Mouse (Mus musculus): Measurements from ENCODE around the gene Galnt7. TPM values are rescaled to one million over a fixed set of nuclear protein-coding genes. Genes with fewer than 3 reads are reported as not detected.
A peak's percentile ranks its signal among the peaks of the same experiment; 100 is the strongest.

The Galnt7 gene
- polyA plus RNA-seq, 1 experiment from 2014 or later, result 14.4 TPM

GRCm38 (mm10) chr8:57574398-57574797, 78.4 kb downstream of the Galnt7 start:
- 12% methylated on average over 7 of the region's 7 CpGs for WGBS
- no peak for ATAC-seq (ENCODE audit: insufficient read depth)

GRCm38 (mm10) chr8:57573844-57574243, 79.0 kb downstream of the Galnt7 start:
- 84% methylated on average over 6 of the region's 6 CpGs for WGBS
- Histone ChIP-seq H3K9ac (no peak overlapping the region), H3K27me3 (ENCODE audit: insufficient read depth, low read length) (no peaks in the 10 kb centered on the region), H3K4me2 (no peak overlapping the region), H3K36me3 (ENCODE audit: insufficient read depth) (no peaks in the 10 kb centered on the region), H3K9me3 (ENCODE audit: low read depth, low read length) (no peaks in the 10 kb centered on the region), H3K4me3 (ENCODE audit: low read depth, low read length) (no peak overlapping the region), H3K4me1 (ENCODE audit: insufficient read depth) (no peaks in the 10 kb centered on the region; the same call in 1 of the 2 replicates), H3K27ac (ENCODE audit: low read depth) (no peak overlapping the region)
- ATAC-seq (ENCODE audit: insufficient read depth), result no peak
- TF ChIP-seq CTCF (IDR thresholded peaks at IDR 0.05; ENCODE audit: low read depth), result no peak
- DNase-seq, result no peak

More at GRCm38 (mm10) chr8:57574398-57574797, 78.4 kb downstream of the Galnt7 start:
- DNase-seq, result peak; percentile 83
- Histone ChIP-seq H3K9ac (no peak overlapping the region), H3K27me3 (ENCODE audit: insufficient read depth, low read length) (no peaks in the 10 kb centered on the region), H3K4me1 (ENCODE audit: insufficient read depth) (no peaks in the 10 kb centered on the region; the same call in 1 of the 2 replicates), H3K27ac (ENCODE audit: low read depth) (no peak overlapping the region), H3K9me3 (ENCODE audit: low read depth, low read length) (no peaks in the 10 kb centered on the region), H3K36me3 (ENCODE audit: insufficient read depth) (no peaks in the 10 kb centered on the region), H3K4me3 (ENCODE audit: low read depth, low read length) (no peak overlapping the region), H3K4me2 (no peak overlapping the region)
- peak; percentile 81 for TF ChIP-seq CTCF (IDR thresholded peaks at IDR 0.05; ENCODE audit: low read depth)

GRCm38 (mm10) chr8:57569886-57570285, 82.9 kb downstream of the Galnt7 start:
- DNase-seq (peak; percentile 16), ATAC-seq (ENCODE audit: insufficient read depth) (peak; percentile 52)
- Histone ChIP-seq H3K36me3 (ENCODE audit: insufficient read depth) (no peaks in the 10 kb centered on the region), H3K4me3 (ENCODE audit: low read depth, low read length) (no peak overlapping the region), H3K9me3 (ENCODE audit: low read depth, low read length) (no peaks in the 10 kb centered on the region), H3K4me1 (ENCODE audit: insufficient read depth) (no peaks in the 10 kb centered on the region; the same call in 1 of the 2 replicates), H3K4me2 (no peak overlapping the region), H3K9ac (no peak overlapping the region), H3K27me3 (ENCODE audit: insufficient read depth, low read length) (no peaks in the 10 kb centered on the region), H3K27ac (ENCODE audit: low read depth) (no peak overlapping the region)
- WGBS, result 54% methylated on average over 6 of the region's 6 CpGs
- TF ChIP-seq CTCF (IDR thresholded peaks at IDR 0.05; ENCODE audit: low read depth), result no peak

GRCm38 (mm10) chr8:57569400-57569795, 83.4 kb downstream of the Galnt7 start:
- peak; percentile 73 for ATAC-seq (ENCODE audit: insufficient read depth)
- no peaks in the 10 kb centered on the region for H3K36me3 ChIP-seq (ENCODE audit: insufficient read depth)
- no peak overlapping the region for H3K4me3 ChIP-seq (ENCODE audit: low read depth, low read length)
- no peak overlapping the region for H3K9ac ChIP-seq
- no peaks in the 10 kb centered on the region for H3K9me3 ChIP-seq (ENCODE audit: low read depth, low read length)
- H3K27ac ChIP-seq (ENCODE audit: low read depth), result no peak overlapping the region
- peak; percentile 42 for DNase-seq
- no peaks in the 10 kb centered on the region for H3K27me3 ChIP-seq (ENCODE audit: insufficient read depth, low read length)
- H3K4me2 ChIP-seq, result 0 out of 2 replicates have a peak overlapping the region, but pooled peaks have one; percentile 10
- 42% methylated on average over 11 of the region's 11 CpGs for WGBS
- TF ChIP-seq CTCF (IDR thresholded peaks at IDR 0.05; ENCODE audit: low read depth), result peak; percentile 47
- H3K4me1 ChIP-seq (ENCODE audit: insufficient read depth), result no peaks in the 10 kb centered on the region; the same call in 1 of the 2 replicates

GRCm38 (mm10) chr8:57568633-57569399, 84.0 kb downstream of the Galnt7 start:
- H3K9me3 ChIP-seq (ENCODE audit: low read depth, low read length), result no peaks in the 10 kb centered on the region
- no peaks in the 10 kb centered on the region for H3K27me3 ChIP-seq (ENCODE audit: insufficient read depth, low read length)
- ATAC-seq (ENCODE audit: insufficient read depth) (peak; percentile 41; the same call in 1 of the 2 replicates), DNase-seq (no peak)
- no peak overlapping the region for H3K9ac ChIP-seq
- WGBS, result 73% methylated on average over 18 of the region's 18 CpGs
- H3K36me3 ChIP-seq (ENCODE audit: insufficient read depth), result no peaks in the 10 kb centered on the region
- no peak overlapping the region for H3K4me3 ChIP-seq (ENCODE audit: low read depth, low read length)
- no peak for TF ChIP-seq CTCF (IDR thresholded peaks at IDR 0.05; ENCODE audit: low read depth)
- no peak overlapping the region for H3K4me2 ChIP-seq
- H3K4me1 ChIP-seq (ENCODE audit: insufficient read depth), result no peaks in the 10 kb centered on the region; the same call in 1 of the 2 replicates
- H3K27ac ChIP-seq (ENCODE audit: low read depth), result no peak overlapping the region

GRCm38 (mm10) chr8:57567998-57568397, 84.8 kb downstream of the Galnt7 start:
- DNase-seq (no peak), ATAC-seq (ENCODE audit: insufficient read depth) (no peak)
- no peak overlapping the region for H3K9ac ChIP-seq
- no peaks in the 10 kb centered on the region for H3K9me3 ChIP-seq (ENCODE audit: low read depth, low read length)
- H3K4me3 ChIP-seq (ENCODE audit: low read depth, low read length), result no peak overlapping the region
- no peaks in the 10 kb centered on the region for H3K36me3 ChIP-seq (ENCODE audit: insufficient read depth)
- H3K4me2 ChIP-seq, result no peak overlapping the region
- no peaks in the 10 kb centered on the region for H3K27me3 ChIP-seq (ENCODE audit: insufficient read depth, low read length)
- WGBS, result 85% methylated on average over 7 of the region's 7 CpGs
- no peak for TF ChIP-seq CTCF (IDR thresholded peaks at IDR 0.05; ENCODE audit: low read depth)
- H3K27ac ChIP-seq (ENCODE audit: low read depth), result no peak overlapping the region
- H3K4me1 ChIP-seq (ENCODE audit: insufficient read depth), result no peaks in the 10 kb centered on the region; the same call in 1 of the 2 replicates

- no peak overlapping the region for H3K4me2 ChIP-seq
- no peaks in the 10 kb centered on the region for H3K9me3 ChIP-seq (ENCODE audit: low read depth, low read length)
- no peak overlapping the region for H3K4me3 ChIP-seq (ENCODE audit: low read depth, low read length)
- DNase-seq, result no peak
- no peaks in the 10 kb centered on the region for H3K27me3 ChIP-seq (ENCODE audit: insufficient read depth, low read length)
- no peak overlapping the region for H3K9ac ChIP-seq
- no peak overlapping the region for H3K27ac ChIP-seq (ENCODE audit: low read depth)
- no peaks in the 10 kb centered on the region; the same call in 1 of the 2 replicates for H3K4me1 ChIP-seq (ENCODE audit: insufficient read depth)
- ATAC-seq (ENCODE audit: insufficient read depth), result no peak
- TF ChIP-seq CTCF (IDR thresholded peaks at IDR 0.05; ENCODE audit: low read depth), result no peak
- H3K36me3 ChIP-seq (ENCODE audit: insufficient read depth), result no peaks in the 10 kb centered on the region
- 55% methylated on average over 6 of the region's 6 CpGs for WGBS
Observed at GRCm38 (mm10) chr8:57565039-57565438, 87.8 kb downstream of the Galnt7 start.

All from lung, embryonic 14.5 days (tissue).